Mouse (Mus musculus): Measurements from ENCODE around the gene Ctla2a.
"Not testable (repeated sequence)": the region's sequence is repeated elsewhere in the genome, so short reads cannot be mapped to it uniquely, and the experiment has no call there.

The Ctla2a gene

DNA sequence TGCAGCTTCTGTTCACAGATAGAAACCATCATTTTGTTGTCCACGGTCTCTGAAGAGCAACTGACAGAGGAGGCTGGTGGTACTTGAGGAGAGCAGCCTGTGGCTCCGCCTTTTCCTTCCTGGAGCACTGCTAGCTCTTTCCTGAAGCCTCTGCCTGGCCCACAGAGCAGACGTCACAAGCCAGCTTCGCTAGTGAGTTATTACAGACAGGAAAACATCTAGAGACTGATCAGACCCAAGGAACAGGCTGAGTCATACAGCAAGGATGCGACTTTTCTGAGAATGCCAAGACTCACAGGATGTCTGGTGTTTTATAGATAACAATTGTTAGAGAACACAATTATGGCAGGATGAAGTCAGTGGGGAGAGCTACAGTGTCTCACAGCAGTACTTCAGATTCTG, at the start of gene Ctla2a, which contains the start of gene Gm49391:
Gene Ctla2a, minus strand, starts transcription at position 126 of the 402 bp plus-strand sequence.
Gene Gm49391, minus strand, starts transcription at position 72 of the 402 bp plus-strand sequence.
- in situ Hi-C loops (cut with MboI, MseI), result no loop called here

GRCm38 (mm10) chr13:60972319-60972718, 35.9 kb upstream of the Ctla2a start:
- in situ Hi-C loops (cut with MboI, MseI), result not testable (repeated sequence)

DNA sequence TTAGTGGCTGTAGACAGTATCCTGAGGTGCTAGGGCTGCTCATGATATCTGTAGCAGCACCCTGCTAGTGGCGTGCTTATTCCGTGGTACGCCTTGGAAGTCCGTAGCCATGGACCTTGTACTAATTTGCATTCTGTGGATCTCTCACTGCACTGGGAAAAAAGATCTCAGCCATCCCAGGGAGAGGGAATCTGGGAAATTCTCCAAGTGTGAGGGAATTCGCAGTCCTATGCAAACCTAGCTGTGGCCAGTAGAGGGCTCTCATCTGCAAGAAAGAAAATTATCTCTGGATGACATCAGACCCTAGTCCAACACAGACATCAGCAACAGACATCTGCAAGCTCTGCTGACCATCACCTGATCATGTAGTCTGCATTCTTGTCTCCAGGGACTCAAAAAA, 27.6 kb upstream of the Ctla2a start:
- in situ Hi-C loops (cut with MboI, MseI), result not testable (repeated sequence)

- in situ Hi-C loops (cut with MboI, MseI), result no loop called here
Measured at GRCm38 (mm10) chr13:60961706-60962105, 25.3 kb upstream of the Ctla2a start.

DNA sequence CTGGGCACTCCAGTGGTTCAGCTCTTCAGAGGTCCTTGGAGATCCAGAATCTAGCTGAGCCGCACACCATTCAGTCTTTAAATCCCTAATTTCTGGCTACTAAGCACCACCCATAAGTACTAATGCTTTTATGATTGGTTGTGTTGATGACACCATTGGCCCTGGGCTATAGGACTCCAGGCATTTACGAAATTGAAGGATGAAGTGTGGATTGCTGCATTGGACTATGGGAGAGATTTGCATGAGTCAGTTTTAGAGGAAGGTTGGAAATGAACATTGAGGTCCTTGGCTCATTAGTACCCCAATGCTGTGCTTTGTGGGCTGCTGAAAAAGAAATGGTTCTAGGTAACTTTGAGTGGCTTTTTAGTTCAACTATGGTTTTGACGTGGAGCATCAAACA, 5.5 kb upstream of the Ctla2a start, which contains the start of gene Tpbpa:
Gene Tpbpa, minus strand, starts transcription at position 101 of the 400 bp plus-strand sequence.
- in situ Hi-C loops (cut with MboI, MseI), result not testable (repeated sequence)

GRCm38 (mm10) chr13:60935490-60935889, 935 bp downstream of the Ctla2a start, which contains the start of gene Gm49393:
TSS of gene Gm49393 (minus strand) at chr13:60935590.
- in situ Hi-C loops (cut with MboI, MseI), result not testable (repeated sequence)

DNA sequence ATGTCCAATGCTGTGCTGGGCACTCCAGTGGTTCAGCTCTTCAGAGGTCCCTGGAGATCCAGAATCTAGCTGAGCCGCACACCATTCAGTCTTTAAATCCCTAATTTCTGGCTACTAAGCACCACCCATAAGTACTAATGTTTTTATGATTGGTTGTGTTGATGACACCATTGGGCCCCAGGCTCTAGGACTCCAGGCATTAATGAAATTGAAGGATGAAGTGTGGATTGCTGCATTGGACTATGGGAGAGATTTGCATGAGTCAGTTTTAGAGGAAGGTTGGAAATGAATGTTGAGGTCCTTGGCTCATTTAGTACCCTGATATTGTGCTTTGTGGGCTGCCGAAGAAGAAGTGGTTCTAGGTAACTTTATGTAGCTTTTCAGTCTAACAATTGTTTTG, 31.6 kb downstream of the Ctla2a start, which contains the start of gene Tpbpb:
Gene Tpbpb, minus strand, starts transcription at position 101 of the 400 bp plus-strand sequence.
- in situ Hi-C loops (cut with MboI, MseI), result not testable (repeated sequence)

DNA sequence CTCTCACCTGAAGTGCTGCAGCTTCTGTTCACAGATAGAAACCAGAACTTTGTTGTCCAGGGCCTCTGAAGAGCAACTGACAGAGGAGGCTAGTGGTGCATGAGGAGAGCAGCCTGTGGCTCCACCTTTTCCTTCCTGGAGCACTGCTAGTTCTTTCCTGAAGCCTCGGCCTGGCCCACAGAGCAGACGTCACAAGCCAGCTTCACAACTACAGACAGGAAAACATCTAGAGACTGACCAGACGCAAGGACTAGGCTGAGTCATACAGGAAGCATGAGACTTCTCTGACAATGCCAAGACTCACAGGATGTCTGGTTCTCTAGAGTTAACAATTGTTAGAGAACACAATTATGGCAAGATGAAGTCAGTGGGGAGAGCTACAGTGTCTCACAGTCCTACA, 39.1 kb downstream of the Ctla2a start, which contains the start of gene Ctla2b:
Gene Ctla2b, minus strand, starts transcription at position 120 of the 400 bp plus-strand sequence.
- in situ Hi-C loops (cut with MboI, MseI), result no loop called here

GRCm38 (mm10) chr13:60896794-60897193, 39.6 kb downstream of the Ctla2a start, which contains the start of gene Gm49392:
TSS of gene Gm49392 (minus strand) at chr13:60896894.
- in situ Hi-C loops (cut with MboI, MseI), result not testable (repeated sequence)

DNA sequence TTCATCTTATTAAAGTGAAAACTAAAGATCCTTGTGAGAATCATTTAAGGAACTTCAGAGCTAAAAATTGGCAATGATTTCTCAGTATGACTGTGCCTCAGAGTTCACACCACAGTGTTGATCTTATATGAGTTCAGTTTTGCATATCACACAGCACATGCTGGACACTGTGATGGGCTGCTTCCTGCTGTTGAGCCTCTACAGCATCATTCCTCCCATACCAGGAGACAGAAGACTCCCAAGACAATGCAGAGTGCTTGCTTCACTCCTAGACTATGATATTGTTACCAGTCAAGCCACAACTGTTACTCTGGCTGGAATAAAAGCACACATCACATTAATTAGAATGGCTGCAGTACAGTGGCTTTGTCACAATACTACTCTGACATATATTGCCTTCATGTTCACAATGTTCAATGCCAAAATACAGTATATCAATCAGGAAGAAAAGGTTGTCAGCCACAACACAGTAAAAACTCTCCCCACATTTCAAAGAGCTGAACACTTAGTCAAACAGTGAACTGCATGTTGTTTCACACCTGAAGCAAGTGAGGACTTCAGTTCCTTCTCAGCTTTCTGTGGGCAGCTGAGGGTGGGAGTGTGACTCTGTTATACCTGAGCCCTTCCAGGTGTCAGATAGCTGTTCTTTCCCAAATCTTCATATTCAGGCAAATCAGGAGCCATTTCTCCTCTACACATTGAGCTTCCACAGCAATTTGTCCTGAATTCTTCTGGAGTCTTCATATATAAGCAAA, 40.8 kb downstream of the Ctla2a start:
- in situ Hi-C loops (cut with MboI, MseI), result no loop called here

- in situ Hi-C loops (cut with MboI, MseI), result no loop called here
Measured at GRCm38 (mm10) chr13:60892301-60892700, 44.1 kb downstream of the Ctla2a start.
